Mouse (Mus musculus): ENCODE data around the gene Camsap2. TPM values are rescaled to one million over a fixed set of nuclear protein-coding genes. Genes with fewer than 3 reads are reported as not detected.

Gene Camsap2
- polyA plus RNA-seq (2015; fragmentation: Nextera tagmentation; extraction: Ambion mirVana): 7.3 and 8.3 TPM in 2 replicates

DNA sequence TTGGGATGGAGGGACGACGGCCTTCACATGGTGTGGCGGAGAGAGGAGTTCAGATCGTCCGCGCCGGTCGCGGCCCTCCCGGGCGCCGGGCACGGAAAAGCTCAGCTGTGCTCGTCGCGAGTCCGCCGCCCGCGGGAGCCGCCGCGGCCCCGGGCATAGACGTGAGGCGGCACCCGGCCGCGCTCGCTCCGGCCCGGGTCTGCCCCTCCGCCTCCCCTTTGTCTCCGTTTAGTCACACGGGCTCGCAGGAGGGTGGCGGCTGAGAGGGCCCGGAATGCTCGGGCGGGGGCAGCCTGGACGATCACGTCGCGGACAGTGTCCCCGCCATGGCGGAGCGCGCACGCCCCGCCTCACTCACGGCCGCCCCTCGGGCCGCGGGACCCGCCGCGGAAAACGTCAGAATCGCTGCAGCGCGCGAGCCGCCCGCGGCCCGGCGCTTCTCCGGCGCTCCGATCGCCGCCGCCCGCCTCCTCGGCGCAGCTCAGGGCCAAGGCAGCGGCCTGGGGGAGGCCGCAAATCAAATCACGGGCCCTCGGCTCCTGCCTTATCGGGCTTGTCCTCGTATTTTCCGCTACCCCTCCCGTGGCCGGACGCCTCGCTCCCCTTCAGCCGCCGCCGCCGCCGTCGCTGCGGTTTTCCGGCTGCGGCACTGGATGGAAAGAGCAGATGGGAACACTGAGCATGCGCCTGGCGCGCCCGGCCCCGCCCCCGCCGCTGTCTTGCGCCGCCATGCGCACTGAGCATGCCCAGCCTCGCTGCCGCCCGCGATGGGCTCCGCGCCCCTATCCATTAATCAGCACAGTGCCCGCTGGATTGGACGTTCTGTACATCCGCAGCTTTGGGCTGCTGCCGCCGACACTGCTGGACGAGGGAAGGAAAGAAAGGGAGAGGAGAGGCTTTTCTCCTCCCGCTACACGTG is at the start of gene Camsap2:
Gene Camsap2 (minus strand): TSS at position 651 of the 919 bp plus-strand sequence.

DNA sequence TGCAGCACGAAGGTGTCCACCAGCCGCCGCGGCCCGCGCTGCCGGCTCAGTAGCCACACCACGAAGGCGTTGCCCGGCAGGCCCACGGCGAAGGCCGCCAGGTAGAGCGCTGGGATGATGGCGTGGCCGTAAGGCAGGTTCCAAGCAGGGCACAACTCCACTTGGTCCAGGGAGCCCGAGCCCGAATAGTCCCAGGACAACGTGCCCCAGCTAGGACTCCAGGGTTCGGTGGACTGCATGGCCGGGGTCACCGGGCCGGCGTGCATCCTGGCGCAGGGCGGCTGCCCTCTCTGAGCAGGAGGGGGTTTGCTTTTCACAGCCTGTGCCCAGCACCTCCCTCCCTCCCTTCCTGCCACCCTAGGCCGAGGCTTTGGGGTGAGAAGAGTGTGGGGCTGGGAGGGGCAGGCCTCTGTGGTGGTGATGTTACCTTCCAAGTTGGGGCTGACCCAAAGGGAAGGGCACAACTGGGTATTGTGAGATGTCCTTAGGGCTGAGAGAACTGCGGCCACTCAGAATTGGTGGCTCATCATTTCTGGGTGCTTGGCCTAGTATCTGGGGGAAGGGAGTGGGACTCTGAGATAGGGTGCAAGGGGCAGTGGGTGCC is 85.2 kb downstream of the Camsap2 start, which contains the start of gene Gpr25:
Gene Gpr25 (minus strand): TSS at position 239 of the 604 bp plus-strand sequence.

DNA sequence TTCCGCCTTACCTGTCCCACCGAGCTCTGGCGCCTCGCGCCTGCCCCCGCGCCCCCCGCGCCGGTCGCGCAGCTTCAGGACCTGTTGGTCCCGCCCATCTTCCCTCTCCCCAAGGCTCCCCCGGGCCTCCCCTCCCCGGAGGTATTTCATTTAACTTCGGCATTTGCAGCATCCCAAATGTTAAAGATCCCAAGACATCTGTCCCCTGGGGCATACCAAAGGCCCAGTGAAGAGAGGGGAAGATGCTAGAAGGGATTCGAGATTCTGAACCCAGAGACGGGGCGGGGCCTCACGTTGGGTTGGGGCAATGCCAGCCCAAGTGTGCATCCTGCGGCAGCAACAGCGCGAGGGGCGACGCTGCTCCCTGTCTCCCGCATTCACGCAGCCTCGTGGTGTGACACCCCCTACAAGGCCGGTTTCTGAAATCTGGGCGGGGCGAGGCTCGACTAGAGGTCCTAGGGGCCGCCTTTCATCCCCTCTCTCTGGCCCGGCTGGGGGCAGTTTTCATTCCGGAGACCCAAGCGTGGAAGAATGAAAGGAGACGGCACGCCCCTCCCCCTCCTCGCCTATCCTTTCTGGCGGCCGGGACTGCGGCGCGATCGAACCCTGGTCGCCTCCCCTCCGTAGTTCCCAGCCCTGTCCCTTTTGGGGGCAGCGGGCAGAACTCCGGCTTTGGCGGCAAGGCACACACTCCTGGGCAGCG is 111.9 kb downstream of the Camsap2 start, which contains the start of gene Inava:
Gene Inava (minus strand): TSS at position 373 of the 703 bp plus-strand sequence.

Other genes starting within 250 kb of the Camsap2 start
- 0.53 and 0.59 TPM in 2 replicates for gene Kif21b, start 214.7 kb downstream of the Camsap2 start, polyA plus RNA-seq (2015; fragmentation: Nextera tagmentation; extraction: Ambion mirVana)
- 0.10 TPM in 1 of 2 replicates, not detected in the other for gene Mroh3, start 133.3 kb downstream of the Camsap2 start, polyA plus RNA-seq (2015; fragmentation: Nextera tagmentation; extraction: Ambion mirVana)
- gene Inava, start 111.8 kb downstream of the Camsap2 start, polyA plus RNA-seq (2015; fragmentation: Nextera tagmentation; extraction: Ambion mirVana): 9.7 and 12.5 TPM in 2 replicates
- gene Gpr25, start 85.2 kb downstream of the Camsap2 start, polyA plus RNA-seq (2015; fragmentation: Nextera tagmentation; extraction: Ambion mirVana): not detected in 2 replicates
- 9.2 and 10.0 TPM in 2 replicates for gene Ddx59, start 69.2 kb upstream of the Camsap2 start, polyA plus RNA-seq (2015; fragmentation: Nextera tagmentation; extraction: Ambion mirVana)
- 4.6 and 5.4 TPM in 2 replicates for gene Kif14, start 120.2 kb upstream of the Camsap2 start, polyA plus RNA-seq (2015; fragmentation: Nextera tagmentation; extraction: Ambion mirVana)